Mouse (Mus musculus) megakaryocyte progenitor cell, adult 5-6 weeks (primary cell): ENCODE data around the gene Gm4846. TPM values are rescaled to one million over a fixed set of nuclear protein-coding genes. Genes with fewer than 3 reads are reported as not detected.
"Not testable (repeated sequence)": the region's sequence is repeated elsewhere in the genome, so short reads cannot be mapped to it uniquely, and the experiment has no call there.

Source experiments
- ATAC-seq: replicated peaks from 2 replicates; pipeline ENCODE4 v1.8.0; 2016; ENCODE audit warnings: mild to moderate bottlenecking, moderate TSS enrichment, inconsistent platforms; ENCODE audit not compliant: poor library complexity
- total RNA-seq, 2 experiments: library from RNA; stranded (forward) in 1 of 2; stranded (reverse) in 1 of 2; fragments of 157-497, 149-512 nt in 1 of 2; fragments of 200-1000 nt in 1 of 2; gene quantifications; 2 replicates each; pipeline versions ENCODE4 v1.2.3 to v1.2.4; 2015 to 2017

The Gm4846 gene
- total RNA-seq (2015) (not detected in 2 replicates), total RNA-seq (2017) (not detected in 2 replicates)

GRCm38 (mm10) chr1:166497488-166497887 lies at the start of gene Gm4846:
TSS of gene Gm4846 (minus strand) at chr1:166497588.
- not testable (repeated sequence) for ATAC-seq

- peak; percentile 72 for ATAC-seq
These were observed 34.1 kb upstream of the Gm4846 start for GRCm38 (mm10) chr1:166531521-166531920.

GRCm38 (mm10) chr1:166524709-166525108 lies 27.3 kb upstream of the Gm4846 start:
- peak; percentile 94 for ATAC-seq

GRCm38 (mm10) chr1:166519626-166520025 lies 22.2 kb upstream of the Gm4846 start:
- not testable (repeated sequence) for ATAC-seq

- no peak; the same call in 1 of the 2 replicates for ATAC-seq
These were observed 19.2 kb upstream of the Gm4846 start for GRCm38 (mm10) chr1:166516556-166516955.

GRCm38 (mm10) chr1:166504206-166504605 lies 6.8 kb upstream of the Gm4846 start:
- not testable (repeated sequence) for ATAC-seq

GRCm38 (mm10) chr1:166479503-166479902 lies 17.9 kb downstream of the Gm4846 start:
- ATAC-seq: no peak

GRCm38 (mm10) chr1:166467172-166467571 lies 30.2 kb downstream of the Gm4846 start:
- ATAC-seq: no peak

GRCm38 (mm10) chr1:166462544-166462943 lies 34.8 kb downstream of the Gm4846 start:
- ATAC-seq: no peak

- 0 out of 2 replicates have a peak, but pooled peaks have one; percentile 37 for ATAC-seq
These were observed 55.4 kb downstream of the Gm4846 start for GRCm38 (mm10) chr1:166441992-166442391.

- ATAC-seq: no peak
These were observed 58.0 kb downstream of the Gm4846 start for GRCm38 (mm10) chr1:166439426-166439825.

Other genes starting within 250 kb of the Gm4846 start
- not detected in 2 replicates for gene Ildr2, start 243.4 kb downstream of the Gm4846 start, total RNA-seq (2015)
- gene Ildr2, start 243.4 kb downstream of the Gm4846 start, total RNA-seq (2017): not detected in 2 replicates
- gene Tada1, start 118.5 kb downstream of the Gm4846 start, total RNA-seq (2015): 49.2 and 56.1 TPM in 2 replicates
- gene Tada1, start 118.5 kb downstream of the Gm4846 start, total RNA-seq (2017): 36.1 and 44.9 TPM in 2 replicates
- 7.8 and 8.5 TPM in 2 replicates for gene Pogk, start 87.7 kb downstream of the Gm4846 start, total RNA-seq (2015)
- gene Pogk, start 87.7 kb downstream of the Gm4846 start, total RNA-seq (2017): 7.0 and 8.9 TPM in 2 replicates
- not detected in 2 replicates for gene Gm4847, start 150.1 kb upstream of the Gm4846 start, total RNA-seq (2015)
- gene Gm4847, start 150.1 kb upstream of the Gm4846 start, total RNA-seq (2017): not detected in 2 replicates
- not detected in 2 replicates for gene Fmo9, start 184.3 kb upstream of the Gm4846 start, total RNA-seq (2015)
- not detected in 2 replicates for gene Fmo9, start 184.3 kb upstream of the Gm4846 start, total RNA-seq (2017)